Mouse (Mus musculus) stomach, embryonic 14.5 days (tissue): ENCODE data around the gene E130116L18Rik. TPM values are rescaled to one million over a fixed set of nuclear protein-coding genes. Genes with fewer than 3 reads are reported as not detected.
A peak's percentile ranks its signal among the peaks of the same experiment; 100 is the strongest.
"Not testable (repeated sequence)": the region's sequence is repeated elsewhere in the genome, so short reads cannot be mapped to it uniquely, and the experiment has no call there.

Source experiments
- ATAC-seq: fragments of 200-750 bp; cut with Nextera tagmentation; 2 replicates; pipeline ENCODE4 v1.8.0; 2017; ENCODE audit warnings: low read depth, moderate TSS enrichment; ENCODE audit not compliant: insufficient number of reproducible peaks, insufficient read depth, low FRiP score
- H3K27ac ChIP-seq: fragments of 300-500 bp; sonication (generic); 2 replicates; pipeline ENCODE4 v1.5.1; 2014; ENCODE audit warnings: mild to moderate bottlenecking, low read length, moderate library complexity, mixed read lengths
- H3K27me3 ChIP-seq: fragments of 300-500 bp; sonication (generic); 2 replicates; pipeline ENCODE4 v1.6.1; 2014; ENCODE audit warnings: low read length, control low read depth, mixed read lengths; ENCODE audit not compliant: control insufficient read depth, insufficient read depth
- H3K36me3 ChIP-seq: fragments of 300-500 bp; sonication (generic); 2 replicates; pipeline ENCODE4 v1.6.1; 2014; ENCODE audit warnings: mild to moderate bottlenecking, control low read depth, low read length, moderate library complexity, mixed read lengths; ENCODE audit not compliant: control insufficient read depth, insufficient read depth
- H3K4me1 ChIP-seq: fragments of 300-500 bp; sonication (generic); 2 replicates; pipeline ENCODE4 v1.6.1; 2014; ENCODE audit warnings: low read length, control low read depth, mixed read lengths; ENCODE audit not compliant: control insufficient read depth, insufficient read depth
- H3K4me2 ChIP-seq: fragments of 300-500 bp; sonication (generic); replicated peaks from 2 replicates; pipeline ENCODE4 v1.6.1; 2014; ENCODE audit warnings: low read depth, low read length, control low read depth
- H3K4me3 ChIP-seq: fragments of 300-500 bp; sonication (generic); 2 replicates; pipeline ENCODE4 v1.5.1; 2014; ENCODE audit warnings: low read depth, low read length, control low read depth
- H3K9ac ChIP-seq: fragments of 300-500 bp; sonication (generic); replicated peaks from 2 replicates; pipeline ENCODE4 v1.6.1; 2014; ENCODE audit warnings: low read depth, mild to moderate bottlenecking, control low read depth, low read length, moderate library complexity, mixed read lengths
- H3K9me3 ChIP-seq: fragments of 300-500 bp; sonication (generic); 2 replicates; pipeline ENCODE4 v1.6.1; 2016; ENCODE audit warnings: low read depth, low read length, control low read depth; ENCODE audit not compliant: control insufficient read depth
- WGBS: fragments of 180-500 bp; shearing (Covaris S2); extraction: QIAGEN DNeasy Blood & Tissue Kit; methylation state at CpG from one replicate; pipeline ENCODE4 v1.1.7; 2014; 5-methylcytosine and 5-hydroxymethylcytosine counted together
- polyA plus RNA-seq: library from polyadenylated mRNA; unstranded; fragments of >200 nt; fragmentation: Nextera tagmentation; extraction: Ambion mirVana; gene quantifications from 2 replicates; pipeline ENCODE4 v1.2.1, GENCODE M21; 2014

The E130116L18Rik gene
- polyA plus RNA-seq, 1 experiment from 2014 or later: not detected

DNA sequence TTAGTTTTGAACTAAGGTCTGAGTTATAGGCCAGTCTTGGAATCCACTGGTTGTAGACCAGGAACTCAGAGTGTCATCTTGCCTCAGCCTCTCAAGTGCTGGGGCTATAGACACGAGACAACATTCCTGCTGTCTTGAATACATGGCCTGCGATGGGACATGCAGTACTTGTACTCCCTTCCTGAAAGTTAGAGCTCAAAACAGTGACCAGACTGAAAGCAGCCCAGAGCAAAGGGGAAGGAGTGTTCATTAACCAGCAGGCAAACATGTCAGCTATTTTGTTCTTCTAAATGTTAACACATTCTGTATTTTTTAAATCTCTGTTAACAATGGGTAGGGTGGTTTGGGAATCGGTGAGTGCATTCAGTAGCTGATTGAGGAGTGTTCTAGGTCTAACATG, 24.1 kb upstream of the E130116L18Rik start:
- H3K9me3 ChIP-seq: no peaks in the 10 kb centered on the region
- WGBS: 63% methylated on average over 3 of the region's 3 CpGs
- no peaks in the 10 kb centered on the region for H3K4me1 ChIP-seq
- H3K27me3 ChIP-seq: no peaks in the 10 kb centered on the region
- H3K4me2 ChIP-seq: no peak overlapping the region
- H3K4me3 ChIP-seq: no peak overlapping the region
- H3K9ac ChIP-seq: no peak overlapping the region
- peaks cover 7% of the 10 kb centered on the region; the same call in 1 of the 2 replicates for H3K36me3 ChIP-seq
- no peak overlapping the region for H3K27ac ChIP-seq
- ATAC-seq: no peak

DNA sequence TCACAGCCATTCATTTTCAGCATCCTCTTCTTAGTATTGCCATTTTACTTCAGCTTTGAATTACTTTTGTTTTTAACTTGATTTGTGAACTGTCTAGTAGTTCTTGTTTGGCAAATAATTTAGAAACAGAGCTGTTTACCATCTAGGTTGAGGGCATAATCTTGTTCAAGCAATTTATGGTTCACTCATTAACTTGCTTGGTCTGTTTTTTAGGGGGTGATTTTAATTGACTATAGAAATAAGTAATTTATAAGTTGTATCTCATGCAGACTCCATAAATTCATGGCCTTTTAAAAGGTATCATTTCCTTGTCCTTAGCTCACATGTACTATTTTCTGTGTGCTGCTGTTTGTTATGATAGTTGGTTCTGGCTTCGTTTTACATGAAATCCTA, 23.5 kb upstream of the E130116L18Rik start:
- H3K27me3 ChIP-seq: no peaks in the 10 kb centered on the region
- ATAC-seq: no peak
- no peak overlapping the region for H3K27ac ChIP-seq
- no peak overlapping the region for H3K4me2 ChIP-seq
- no peaks in the 10 kb centered on the region for H3K9me3 ChIP-seq
- 66% methylated on average over 1 of the region's 1 CpGs for WGBS
- no peak overlapping the region for H3K4me3 ChIP-seq
- no peaks in the 10 kb centered on the region for H3K4me1 ChIP-seq
- H3K36me3 ChIP-seq: peaks cover 4% of the 10 kb centered on the region; the same call in 1 of the 2 replicates
- no peak overlapping the region for H3K9ac ChIP-seq

DNA sequence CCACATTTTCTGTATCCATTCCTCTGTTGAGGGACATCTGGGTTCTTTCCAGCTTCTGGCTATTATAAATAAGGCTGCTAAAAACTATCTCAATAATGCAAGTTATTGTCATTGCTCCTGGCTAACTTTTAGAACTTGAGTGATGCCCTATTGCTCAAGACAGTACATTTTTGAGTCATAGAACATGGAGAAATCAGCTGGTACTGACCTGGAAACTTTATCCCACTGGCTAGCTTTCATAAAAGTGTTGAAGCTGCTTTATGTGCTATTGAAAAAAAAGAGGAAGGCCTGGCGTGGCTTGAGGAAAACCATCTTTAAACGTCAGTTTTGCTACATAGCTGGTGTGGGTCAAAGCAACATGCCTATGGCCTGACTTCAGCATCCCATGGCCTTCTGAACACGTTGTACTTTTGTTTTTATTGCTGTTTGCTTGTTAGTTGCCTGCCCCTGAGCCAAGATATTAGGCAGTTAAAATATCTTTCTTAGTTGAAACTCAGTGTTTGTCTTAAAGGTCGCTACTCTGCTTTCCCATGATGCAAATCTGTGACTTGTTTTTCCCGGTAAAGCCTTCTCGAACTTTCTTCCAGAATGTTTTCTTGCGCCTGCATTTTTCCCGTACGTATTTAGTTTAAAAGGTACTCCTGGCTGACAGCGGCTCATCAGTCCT, 23.0 kb upstream of the E130116L18Rik start:
- Histone ChIP-seq H3K4me2 (no peak overlapping the region), H3K4me3 (no peak overlapping the region), H3K27me3 (no peaks in the 10 kb centered on the region), H3K27ac (no peak overlapping the region), H3K4me1 (no peaks in the 10 kb centered on the region), H3K9me3 (no peaks in the 10 kb centered on the region), H3K9ac (no peak overlapping the region), H3K36me3 (no peaks in the 10 kb centered on the region)
- 82% methylated on average over 10 of the region's 10 CpGs for WGBS
- no peak for ATAC-seq

DNA sequence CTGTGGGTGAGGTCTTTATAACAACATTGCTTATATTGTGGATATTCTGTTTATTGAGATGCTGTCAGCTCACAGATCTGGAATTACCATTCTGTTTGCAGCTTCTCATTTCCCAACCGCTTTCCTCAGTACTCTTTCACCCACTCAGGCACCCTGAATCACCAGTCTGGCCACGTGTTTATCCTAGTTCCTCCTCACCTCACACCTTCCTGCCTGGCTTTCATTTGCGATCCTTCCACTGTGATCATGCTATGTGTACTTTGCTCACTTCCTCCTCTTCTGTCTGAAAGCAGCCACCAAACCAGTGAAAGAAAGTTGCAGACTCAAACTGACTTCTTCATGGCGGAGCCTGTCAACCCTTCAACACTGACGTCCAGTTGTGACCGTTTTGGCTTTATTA, 20.1 kb upstream of the E130116L18Rik start:
- Histone ChIP-seq H3K9me3 (no peaks in the 10 kb centered on the region), H3K36me3 (0 out of 2 replicates have a peak, but pooled peaks cover 5% of the 10 kb centered on the region), H3K27me3 (no peaks in the 10 kb centered on the region), H3K4me1 (no peaks in the 10 kb centered on the region), H3K9ac (no peak overlapping the region), H3K4me2 (no peak overlapping the region), H3K4me3 (no peak overlapping the region), H3K27ac (no peak overlapping the region)
- no peak for ATAC-seq
- 84% methylated on average over 6 of the region's 6 CpGs for WGBS

DNA sequence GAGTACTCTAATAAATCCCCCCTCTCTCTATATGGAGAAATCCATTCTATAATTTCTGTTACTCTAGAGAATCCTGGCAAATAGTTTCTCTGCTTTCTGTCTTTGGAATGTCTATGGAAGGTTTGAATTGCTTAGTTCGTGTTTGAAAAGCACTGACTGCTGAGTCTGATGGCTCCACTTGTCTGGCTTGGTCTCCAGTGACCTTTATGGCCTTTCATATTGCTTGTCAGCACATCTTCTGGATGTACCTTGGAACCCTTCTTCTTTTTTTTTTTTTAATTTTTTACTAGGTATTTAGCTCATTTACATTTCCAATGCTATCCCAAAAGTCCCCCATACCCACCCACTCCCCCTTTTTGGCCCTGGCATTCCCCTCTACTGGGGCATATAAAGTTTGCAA, 1.4 kb upstream of the E130116L18Rik start:
- H3K9me3 ChIP-seq, H3K4me3 ChIP-seq, H3K36me3 ChIP-seq, H3K4me2 ChIP-seq, H3K27me3 ChIP-seq, H3K4me1 ChIP-seq, ATAC-seq, H3K9ac ChIP-seq, H3K27ac ChIP-seq: not testable (repeated sequence)
- 76% methylated on average over 1 of the region's 1 CpGs for WGBS

DNA sequence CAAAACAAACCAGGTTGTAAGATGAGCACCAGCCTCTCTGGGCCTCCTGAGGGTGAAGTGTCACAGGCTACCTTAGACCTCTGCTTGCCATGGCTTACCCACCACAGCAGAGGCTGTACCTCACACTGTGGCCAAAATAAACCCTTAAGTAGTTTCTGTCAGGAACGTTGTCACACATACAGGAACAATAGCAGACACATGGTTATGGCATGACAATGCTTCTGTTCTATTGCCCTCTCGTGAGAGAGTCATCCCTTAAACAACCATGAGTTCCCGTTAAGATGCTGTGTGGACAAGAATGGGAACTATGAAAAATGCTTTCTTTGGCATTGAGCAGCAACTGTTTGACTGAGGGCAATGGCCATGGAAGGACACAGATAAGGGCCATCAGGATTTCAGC, 1.3 kb downstream of the E130116L18Rik start, which contains the start of gene Galnt11:
Galnt11 (plus strand) TSS at position 301 of the 400 bp plus-strand sequence.
- no peak for ATAC-seq
- 93% methylated on average over 3 of the region's 3 CpGs for WGBS

DNA sequence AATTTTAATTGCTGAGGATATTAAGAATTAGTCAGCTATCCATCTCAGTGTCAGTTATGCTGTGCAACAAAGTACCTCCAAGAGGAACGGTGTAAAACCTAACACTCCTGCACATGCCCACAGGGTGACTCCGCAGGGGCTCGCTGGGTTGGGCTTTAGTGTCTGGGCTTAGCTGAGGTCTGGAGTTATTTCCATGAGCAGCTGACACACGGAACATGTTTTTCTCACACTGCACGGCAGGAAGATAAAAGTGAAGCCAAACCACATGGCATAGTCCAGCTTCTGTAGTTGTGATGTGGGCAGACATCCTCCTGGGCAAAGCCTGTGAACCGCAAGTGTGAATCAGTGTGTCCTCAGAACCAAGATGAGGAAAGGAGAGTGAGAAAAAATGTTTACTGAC, 7.9 kb downstream of the E130116L18Rik start:
- Histone ChIP-seq H3K27me3 (no peaks in the 10 kb centered on the region), H3K9me3 (no peaks in the 10 kb centered on the region), H3K36me3 (no peaks in the 10 kb centered on the region), H3K9ac (no peak overlapping the region), H3K4me2 (no peak overlapping the region), H3K27ac (no peak overlapping the region), H3K4me1 (no peaks in the 10 kb centered on the region), H3K4me3 (no peak overlapping the region)
- no peak for ATAC-seq
- WGBS: 80% methylated on average over 6 of the region's 6 CpGs

More for the DNA sequence above, 1.3 kb downstream of the E130116L18Rik start, which contains the start of gene Galnt11:
- Histone ChIP-seq H3K27me3 (no peaks in the 10 kb centered on the region), H3K4me3 (peak within 1 kb of the TSS; percentile 62), H3K9ac (peak within 1 kb of the TSS; percentile 87), H3K9me3 (no peaks in the 10 kb centered on the region), H3K27ac (peak within 1 kb of the TSS; percentile 88), H3K4me2 (peak within 1 kb of the TSS; percentile 67), H3K4me1 (no peaks in the 10 kb centered on the region), H3K36me3 (no peaks in the 10 kb centered on the region; the same call in 1 of the 2 replicates)

DNA sequence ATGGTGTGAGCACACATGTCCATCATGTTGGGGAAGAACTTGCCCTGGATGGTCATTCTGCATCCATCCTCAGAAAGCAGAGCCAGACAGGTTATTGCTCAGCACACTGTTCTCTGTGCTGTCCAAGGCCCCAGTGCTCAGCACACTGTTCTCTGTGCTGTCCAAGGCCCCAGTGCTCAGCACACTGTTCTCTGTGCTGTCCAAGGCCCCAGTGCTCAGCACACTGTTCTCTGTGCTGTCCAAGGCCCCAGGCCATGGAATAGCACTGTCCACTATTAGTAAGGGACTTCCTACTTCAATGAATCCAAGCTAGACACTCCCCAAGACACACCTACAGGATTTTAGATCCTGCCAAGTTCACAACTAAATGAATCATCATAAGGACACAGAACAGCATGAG, 9.7 kb downstream of the E130116L18Rik start:
- not testable (repeated sequence) for H3K27me3 ChIP-seq, H3K4me3 ChIP-seq, H3K9me3 ChIP-seq, H3K27ac ChIP-seq, H3K4me1 ChIP-seq, H3K36me3 ChIP-seq, ATAC-seq, H3K9ac ChIP-seq, H3K4me2 ChIP-seq

DNA sequence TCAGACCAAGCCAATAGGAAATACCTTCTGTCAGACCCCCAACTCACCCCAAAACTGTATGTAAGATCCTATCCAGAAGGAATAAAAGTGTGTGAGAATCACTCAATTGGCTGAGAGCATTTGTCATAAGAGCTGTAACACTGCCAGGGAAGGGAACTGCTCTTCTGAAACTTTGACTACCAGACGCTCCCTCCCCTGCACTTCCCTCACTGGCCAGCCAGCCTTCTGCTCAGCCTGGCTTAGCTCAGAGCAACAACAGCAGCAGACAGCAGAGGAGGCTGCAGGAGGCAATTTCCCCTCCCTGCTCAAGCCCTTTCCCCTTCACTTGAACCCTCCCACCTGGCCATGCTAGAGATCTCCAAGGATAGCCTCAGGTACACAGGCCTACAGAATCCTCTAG, 11.1 kb downstream of the E130116L18Rik start:
- Histone ChIP-seq H3K27ac (no peak overlapping the region), H3K36me3 (no peaks in the 10 kb centered on the region), H3K4me2 (no peak overlapping the region), H3K4me3 (no peak overlapping the region), H3K9me3 (no peaks in the 10 kb centered on the region), H3K4me1 (no peaks in the 10 kb centered on the region), H3K9ac (no peak overlapping the region), H3K27me3 (no peaks in the 10 kb centered on the region)
- 53% methylated on average over 1 of the region's 1 CpGs for WGBS
- no peak for ATAC-seq
